Mouse (Mus musculus) CD4-positive, CD25-positive, alpha-beta regulatory T cell, adult 2 months (primary cell): ENCODE measurements around the gene Tmem108.
"Not testable (repeated sequence)": the region's sequence is repeated elsewhere in the genome, so short reads cannot be mapped to it uniquely, and the experiment has no call there.

ENCODE experiments used
- DNase-seq: peaks from one replicate; pipeline ENCODE4 v3.0.0-alpha.2; 2012; ENCODE audit warnings: low read depth, low spot score

The Tmem108 gene

DNA sequence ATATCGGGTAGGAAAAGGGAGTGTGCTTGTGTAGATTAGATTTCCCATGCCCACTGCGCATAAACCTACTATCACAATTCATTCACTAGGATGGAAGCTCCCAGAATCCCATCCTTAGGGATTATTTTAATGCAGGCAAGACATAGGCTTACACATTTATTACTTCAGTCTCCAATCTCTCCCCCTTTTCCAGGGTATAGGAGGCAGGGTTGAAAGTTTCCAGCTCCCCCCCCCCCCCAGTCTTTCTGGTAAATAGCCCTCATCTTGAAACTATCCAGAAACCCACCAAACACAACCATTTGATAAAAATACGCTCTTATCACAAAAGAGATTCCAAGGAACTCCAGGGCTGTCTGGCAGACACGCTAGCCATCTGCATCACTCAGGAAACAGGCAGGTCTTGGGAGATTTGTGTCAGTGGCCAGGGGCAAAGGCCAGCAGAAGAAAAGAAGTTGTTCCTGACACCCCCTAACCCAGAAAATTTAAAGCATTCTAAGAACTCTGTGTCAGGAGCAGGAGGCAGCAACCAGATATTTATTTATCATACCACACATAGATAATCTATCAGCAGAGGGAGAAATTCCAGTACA is 79.8 kb downstream of the Tmem108 start:
- no peak for DNase-seq

DNA sequence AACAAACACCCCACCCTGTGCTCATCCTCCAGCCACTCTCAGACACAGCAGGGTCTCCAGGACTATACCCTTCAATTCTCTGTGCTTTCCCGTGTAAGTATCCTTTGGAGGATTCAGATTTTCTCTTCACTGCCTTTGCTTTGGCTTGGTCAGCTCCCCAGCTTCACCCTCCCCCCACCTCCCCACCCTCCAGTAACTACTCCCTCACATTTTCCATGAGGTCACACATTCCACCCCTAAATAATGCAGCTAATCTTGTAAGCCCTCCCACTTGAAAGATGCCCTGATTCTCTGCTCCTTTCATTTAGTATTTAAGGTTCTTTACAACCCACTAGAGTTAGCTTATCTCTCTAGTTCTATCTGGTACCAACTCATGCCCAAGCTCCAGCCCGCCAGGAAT is 82.4 kb downstream of the Tmem108 start:
- DNase-seq = no peak

DNA sequence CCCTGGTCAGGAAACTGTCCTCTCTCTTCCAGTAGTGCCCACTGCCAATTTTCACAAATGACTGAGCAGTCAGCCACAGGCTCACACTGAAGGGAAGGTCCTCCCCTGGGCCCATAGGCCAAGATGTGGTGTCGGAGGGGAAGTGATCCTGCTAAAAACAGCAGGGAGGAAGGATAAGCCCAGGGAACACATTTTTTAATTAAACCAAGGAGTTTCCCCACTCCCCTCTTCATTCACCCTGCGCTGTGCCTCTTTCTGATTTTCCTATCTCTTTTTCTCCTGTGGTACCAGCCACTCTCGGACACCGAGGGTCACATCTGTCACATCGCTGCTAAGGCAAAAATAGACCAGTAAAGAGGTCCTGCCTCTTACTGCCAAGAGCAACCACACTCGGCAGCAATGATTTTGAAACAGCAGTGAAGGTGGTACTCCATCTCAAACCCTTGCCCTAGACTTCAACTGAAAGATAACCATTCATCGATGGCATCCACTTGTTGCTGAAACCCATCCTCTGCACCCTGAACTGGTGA is 83.0 kb downstream of the Tmem108 start:
- DNase-seq = no peak

DNA sequence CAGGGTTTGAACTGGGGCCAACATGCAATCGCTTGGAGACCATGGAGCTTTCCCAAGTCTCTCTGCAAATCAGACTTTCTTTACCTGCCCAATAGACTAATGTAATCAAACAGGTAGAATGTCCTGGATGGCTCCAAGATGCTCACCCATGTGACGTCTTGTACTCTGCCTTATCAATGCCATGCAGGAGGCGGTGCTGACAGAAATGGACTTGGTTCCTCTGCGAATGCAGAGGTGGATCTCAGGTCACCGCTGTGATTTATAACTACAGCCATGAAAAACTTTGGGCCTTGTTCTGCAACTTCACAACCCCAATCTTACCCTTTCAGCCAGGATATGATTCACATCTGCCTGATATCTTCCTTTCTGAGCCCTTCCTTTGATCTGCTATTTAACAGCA is 83.8 kb downstream of the Tmem108 start:
- DNase-seq = no peak

DNA sequence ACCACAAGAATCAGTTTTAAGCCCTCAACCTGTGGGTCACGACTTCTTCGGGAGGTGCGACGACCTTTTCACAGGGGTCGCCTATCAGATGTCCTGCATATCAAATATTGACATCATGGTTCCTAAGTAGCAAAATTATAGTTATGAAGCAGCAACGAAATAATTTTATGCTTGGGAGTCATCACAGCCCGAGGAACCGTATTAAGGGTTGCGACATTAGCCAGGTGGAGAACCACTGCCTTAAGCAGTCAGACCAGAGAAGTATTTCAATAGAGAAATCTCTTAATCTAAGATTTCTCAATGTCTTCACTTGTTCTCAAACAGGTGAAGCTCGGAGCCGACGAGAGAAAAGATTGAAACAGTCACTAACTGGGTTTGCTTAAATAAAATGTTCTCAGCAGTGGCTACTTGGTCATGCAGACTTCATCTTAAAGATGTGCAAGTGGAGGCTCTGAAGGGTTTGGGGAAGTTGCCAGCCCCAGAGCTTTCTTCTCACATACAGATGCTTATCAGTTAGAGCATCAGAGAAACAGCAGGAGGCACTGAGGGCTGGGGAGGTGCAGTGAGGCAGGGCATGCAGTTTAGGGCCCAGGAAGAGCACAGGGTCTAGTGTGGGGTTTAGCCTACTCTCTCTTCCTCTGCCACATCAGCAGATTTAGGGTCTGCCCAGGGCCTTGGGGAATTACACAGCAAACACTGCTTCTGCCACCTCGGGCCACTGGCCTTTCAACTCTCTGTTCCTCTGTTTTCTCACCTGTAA is 85.7 kb downstream of the Tmem108 start:
- DNase-seq = peak; percentile 4

DNA sequence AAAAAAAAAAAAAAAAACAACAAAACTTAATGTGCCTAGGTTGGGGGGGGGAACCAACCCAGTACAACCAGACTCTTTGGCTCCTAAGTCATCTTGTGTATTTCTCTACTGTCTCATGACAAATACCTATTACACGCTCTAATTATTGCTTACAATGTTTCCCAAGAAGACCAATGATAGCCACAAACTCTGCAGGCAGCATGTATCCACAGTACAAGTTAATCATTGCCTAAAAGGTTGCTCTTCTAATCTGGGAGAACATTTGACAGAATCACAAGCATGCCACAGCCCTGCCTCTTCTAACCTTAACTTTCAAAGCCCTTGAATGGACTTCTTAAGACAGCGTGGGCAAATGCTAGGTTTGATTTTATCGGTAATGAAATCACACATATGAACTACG is 88.8 kb downstream of the Tmem108 start:
- no peak for DNase-seq

DNA sequence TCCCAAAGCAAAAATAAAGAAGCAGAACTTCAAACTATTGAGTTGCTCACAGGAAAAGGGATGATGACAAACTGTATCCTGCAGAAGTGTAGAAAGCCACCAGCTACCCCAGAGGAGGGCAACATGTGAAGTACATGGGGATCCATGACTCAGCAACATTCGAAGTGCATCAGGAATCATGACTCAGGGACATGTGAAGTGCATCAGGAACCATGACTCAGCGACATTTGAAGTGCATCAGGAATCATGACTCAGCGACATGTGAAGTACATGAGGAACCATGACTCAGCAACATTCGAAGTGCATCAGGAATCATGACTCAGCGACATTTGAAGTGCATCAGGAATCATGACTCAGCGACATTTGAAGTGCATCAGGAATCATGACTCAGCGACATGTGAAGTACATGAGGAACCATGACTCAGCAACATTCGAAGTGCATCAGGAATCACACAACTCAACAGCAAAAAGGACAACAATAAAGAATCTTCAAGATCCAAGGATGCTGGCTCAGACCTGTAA is 91.0 kb downstream of the Tmem108 start:
- not testable (repeated sequence) for DNase-seq

DNA sequence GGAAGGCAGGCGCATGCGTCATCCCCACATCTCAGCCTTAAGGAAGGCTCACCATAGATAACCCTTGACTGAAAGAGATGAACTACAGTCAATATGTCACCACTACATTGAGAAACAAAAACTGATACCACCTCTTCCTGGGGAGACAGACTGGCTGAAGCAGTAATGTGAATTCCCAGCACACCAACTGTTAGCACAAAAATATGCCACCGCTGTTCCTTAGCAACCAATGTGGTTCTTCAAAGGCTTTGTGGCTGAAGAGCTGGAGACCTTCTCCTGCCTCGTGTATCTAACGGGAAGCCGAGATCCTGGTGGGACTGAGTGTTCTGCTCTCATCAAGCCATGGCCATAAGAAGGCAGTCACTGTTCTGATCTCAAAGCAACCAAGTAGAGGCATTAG is 92.8 kb downstream of the Tmem108 start:
- no peak for DNase-seq

DNA sequence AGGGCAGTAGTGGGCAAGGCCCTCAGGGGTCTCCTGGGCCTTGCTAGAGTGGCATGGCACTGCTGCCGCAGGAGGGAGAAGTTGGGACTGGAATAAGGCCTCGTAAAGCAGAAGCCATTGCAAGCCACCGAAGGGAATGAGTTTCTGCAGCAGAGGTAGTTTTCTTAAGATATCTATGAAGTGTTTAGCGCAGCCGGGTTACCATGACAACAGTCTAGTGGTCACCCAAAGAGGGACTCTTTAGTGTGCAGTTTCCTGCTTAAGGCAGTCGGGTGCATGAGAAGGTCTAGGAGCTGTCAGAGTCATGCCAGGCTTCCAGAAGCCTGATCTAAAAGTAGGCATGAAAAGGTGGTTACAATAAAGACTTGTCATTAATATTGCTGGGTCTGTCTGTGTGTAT is 95.8 kb downstream of the Tmem108 start:
- no peak for DNase-seq

DNA sequence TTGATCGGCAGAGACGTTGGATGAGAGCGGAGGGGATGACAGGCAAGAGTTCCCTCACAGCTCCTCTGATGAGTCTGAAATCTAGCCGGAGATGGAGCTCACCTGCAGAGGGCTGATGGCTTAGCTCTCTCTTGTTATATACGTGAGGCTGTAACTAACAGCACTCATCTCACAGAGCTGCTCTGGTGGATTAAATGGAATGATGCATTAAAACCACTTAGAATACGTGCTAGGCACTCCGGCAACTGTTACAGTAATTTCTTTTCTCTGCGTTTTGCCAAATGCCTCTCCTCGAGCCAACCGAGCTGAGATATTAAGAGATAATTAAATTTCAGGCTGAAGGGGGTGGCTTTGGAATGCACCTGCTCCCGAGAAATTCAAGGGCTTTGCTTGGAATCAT is 97.5 kb downstream of the Tmem108 start:
- no peak for DNase-seq

DNA sequence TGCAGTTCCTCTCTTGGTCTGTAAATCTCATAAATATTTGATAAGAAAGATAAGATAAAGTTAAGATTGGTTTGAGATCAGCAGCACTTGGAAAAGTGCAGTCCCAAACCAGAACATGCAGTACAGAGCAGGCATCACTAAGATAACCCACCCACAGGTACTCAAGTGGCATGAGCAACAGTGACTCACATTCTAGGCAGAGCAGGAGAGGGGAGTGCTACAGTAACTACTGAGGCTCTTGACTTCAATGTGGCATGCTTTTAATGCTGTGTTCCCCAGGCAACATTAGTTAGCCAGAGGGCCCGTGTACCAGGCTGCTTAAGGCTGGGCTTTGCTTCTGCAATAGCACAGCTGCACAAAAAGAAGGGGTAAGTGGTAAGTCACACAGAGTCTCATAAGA is 99.8 kb downstream of the Tmem108 start:
- no peak for DNase-seq

DNA sequence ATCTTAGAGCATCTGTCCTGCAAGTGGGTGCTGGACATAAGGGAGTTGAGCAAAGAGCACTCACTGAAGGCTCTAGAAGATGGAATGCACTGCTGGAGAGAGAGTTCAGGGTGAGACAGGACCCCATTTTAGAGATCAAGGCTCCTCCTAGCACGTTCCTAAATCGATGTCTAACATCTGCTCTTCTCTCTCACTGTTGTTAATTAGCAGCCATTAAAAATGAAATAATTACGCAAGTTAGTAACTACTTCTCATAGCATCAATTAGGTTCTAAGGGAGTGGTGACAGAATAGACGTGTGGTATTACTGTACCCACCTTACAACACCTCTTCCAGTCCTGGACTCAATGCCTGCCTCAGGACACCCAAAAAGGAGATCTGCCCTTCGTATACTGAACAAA is 103.7 kb downstream of the Tmem108 start:
- DNase-seq = no peak

DNA sequence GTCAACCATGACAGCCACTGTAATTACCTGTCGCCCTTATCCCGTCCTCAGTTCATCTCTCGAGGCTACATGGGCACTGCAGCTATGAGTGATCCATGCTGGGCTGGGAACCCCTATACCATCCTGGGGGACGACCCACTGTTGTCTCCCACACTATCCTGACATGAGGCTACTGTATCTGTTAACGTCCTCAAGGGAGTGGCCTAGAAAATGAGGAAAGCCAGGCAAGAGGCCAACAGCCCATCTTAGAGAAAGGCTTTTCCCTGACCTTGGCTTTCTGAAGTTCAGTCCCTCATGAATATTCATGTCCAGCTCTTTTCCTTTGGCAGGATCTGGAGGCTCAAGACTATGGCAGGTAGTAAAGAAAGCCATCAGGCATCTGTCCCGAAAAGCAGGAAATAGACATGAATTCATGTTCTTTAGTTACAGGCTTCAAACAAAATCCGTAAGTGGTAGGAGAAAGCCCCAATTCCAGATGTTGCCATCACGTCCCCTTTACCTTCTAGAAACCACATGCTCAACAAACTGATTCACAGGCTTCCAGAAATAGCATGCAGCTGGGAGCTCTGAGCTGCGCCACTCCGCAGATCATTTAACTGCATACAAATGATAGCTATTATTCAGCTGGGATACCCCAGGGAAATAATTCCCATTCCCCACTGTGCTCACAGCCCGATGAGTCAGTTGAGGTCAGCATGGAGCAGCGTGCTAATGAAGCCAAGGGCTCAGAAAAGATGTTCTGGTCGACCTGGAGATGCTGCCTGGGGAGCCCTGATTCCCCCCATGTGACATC is 104.3 kb downstream of the Tmem108 start:
- no peak for DNase-seq

DNA sequence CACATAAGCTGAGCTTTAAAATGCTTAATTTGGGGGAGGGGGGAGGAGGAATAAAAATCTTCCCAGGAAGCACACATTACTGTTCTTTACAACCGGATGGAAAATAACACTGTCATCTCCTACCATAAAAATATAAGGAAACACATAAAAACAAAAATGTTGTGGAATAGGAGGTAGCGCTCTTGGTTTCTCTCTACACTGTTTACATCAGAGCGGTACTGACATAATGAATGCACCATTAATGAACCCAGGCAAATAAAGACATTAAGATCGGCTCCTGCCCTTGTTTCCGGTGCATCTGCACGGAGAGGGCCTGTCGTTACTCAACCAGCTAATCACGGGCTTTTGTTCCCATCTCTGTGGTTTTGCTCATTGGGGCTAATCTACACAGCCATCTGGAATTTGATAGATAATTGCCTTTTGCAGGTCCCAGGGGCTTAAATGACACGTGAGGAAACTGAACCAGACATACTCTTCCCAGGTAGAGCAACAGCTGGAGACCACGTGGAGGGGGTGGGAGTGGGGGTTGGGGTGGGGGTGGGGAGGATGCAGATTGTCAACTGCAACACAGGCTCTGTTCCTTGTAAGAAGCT is 107.5 kb downstream of the Tmem108 start:
- peak; percentile 8 for DNase-seq

DNA sequence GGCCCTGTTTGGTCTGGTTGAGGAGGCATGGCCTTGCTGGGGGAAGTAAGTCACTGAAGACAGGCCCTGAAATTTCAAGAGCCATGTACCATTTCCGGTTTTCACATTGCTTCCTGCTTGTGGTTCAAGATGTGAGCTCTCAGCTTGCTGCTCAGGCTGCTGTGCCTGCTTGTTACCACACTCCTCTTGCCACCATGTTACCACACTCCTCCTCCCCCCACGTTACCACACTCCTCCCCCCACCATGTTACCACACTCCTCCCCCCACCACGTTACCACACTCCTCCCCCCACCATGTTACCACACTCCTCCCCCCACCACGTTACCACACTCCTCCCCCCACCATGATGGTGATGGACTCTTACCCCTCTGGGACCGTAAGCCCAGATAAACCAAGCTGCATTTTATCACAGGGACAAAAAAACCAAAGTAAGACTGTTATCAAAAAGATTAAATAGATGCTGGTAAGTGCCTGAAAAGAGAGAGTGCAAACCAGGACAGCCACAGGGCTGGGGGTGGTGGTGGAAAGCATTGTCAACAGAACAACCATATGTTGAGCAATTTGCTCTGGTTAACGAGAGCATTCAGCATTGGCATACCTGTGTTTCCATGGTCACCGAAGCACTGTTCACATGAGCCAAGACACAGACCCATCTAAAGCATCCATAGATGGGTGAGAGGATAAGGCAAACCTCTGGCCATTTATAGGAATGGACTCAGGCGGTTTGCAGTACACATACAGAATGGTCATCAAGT is 109.3 kb downstream of the Tmem108 start:
- no peak for DNase-seq

DNA sequence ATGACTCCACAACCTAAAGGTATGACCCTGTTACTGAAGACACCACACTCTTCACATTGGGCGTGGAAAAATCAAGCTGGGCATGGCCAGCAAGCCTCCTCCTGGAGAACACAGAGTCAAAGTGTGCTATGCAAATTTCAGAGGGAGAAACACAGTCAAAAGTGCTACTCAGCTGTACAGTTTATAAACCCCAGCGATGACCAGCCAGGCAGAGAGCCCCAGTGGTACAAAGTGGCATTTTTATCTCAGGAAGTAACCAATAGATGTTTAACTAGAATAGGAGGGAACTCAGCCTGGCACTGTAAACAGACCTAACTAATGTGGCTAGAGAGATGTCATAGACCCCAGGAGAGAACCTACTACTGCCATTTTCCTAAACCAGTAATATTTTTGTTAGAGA is 115.0 kb downstream of the Tmem108 start:
- DNase-seq = peak; percentile 6

DNA sequence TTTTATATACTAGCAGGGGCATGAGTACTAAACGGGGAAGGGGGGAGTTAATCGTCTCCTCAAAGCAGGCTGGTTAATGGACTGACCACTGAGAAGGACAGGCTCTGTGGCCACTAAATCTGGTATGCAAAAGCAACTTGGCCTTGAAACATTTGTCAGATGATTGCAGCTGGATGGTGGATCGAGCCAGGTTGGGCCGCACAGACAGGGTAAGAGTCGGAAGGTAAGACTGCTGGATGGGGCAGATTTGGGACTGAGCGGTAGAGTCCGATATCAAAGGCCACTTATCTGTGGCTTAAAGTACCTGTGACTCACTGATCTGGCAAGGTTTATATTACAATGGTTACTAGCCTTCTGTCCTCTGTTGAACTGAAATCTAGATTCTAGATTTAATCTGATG is 115.9 kb downstream of the Tmem108 start:
- no peak for DNase-seq

DNA sequence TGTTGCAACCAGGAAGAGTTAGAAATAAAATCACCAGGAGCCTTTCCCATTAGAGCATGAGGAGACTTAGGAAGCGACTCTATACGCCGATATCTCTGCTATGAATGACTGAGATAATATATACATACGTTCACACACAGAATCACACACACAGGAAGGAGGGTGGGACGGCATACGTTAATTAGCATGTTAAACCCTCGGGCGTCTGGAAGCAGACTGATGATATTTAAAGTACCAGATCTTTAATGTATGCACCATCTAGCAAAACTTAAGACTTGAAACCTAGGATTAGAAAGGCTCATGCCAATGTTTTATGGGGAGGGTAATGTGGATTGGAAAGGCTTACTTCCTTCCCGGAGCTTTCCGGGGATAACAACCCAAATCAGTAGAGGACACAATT is 119.3 kb downstream of the Tmem108 start:
- DNase-seq = no peak

DNA sequence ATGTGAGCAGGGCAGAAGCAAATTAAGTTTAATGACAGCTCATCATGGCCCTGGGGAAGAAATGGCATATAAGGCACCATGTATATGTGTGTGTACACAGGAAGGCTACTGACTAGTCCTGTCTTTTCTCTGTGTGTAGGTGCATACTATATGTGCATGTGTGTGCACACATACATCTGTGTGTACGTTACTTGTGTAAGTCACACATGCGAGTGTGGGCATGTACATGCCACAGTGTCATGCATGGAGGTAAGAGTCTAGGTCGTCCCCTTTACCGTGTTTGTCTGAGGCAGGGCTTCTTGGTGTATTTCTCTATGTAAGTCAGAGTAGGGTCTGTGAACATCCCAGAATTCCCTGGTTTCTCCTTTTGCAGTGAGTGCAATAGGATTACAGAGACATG is 120.3 kb downstream of the Tmem108 start:
- no peak for DNase-seq

DNA sequence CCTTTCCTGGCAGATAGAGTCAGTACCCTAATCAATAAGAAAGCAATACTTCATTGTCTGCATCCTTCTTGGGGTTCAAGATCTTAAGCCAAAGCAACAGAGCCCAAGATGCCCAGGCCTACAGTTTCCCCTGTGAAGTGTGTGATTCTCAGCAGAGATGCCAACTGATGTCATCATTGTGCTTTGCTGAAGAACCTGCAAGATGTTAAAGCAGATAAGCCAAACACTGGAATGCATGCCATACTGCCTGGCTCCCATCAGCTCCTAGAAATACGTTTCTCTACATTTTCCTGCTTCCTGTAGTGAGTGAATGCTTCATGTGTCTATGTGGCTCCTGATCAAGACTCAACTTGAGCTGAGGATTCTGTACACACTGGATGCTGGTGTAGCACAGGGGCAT is 122.2 kb downstream of the Tmem108 start:
- no peak for DNase-seq

DNA sequence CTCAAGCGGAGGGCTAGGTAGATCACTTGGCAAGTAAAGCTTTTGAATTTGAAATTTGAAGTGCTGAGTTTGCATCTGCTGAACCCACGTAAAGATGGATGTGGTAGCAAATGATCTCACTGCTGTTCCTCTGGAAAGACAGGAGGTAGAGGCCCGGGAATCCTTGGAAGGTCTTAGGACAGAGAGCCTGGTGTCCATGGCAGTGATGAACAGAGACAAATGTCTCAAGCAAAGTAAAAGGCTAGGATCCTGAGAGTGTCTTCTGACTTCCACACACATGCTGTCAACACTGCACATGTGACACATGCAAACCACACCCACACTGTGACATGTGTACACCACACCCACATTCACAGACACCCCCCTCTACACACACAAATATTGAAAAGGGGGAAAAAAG is 124.2 kb downstream of the Tmem108 start:
- DNase-seq = no peak
